Mouse (Mus musculus): Measurements from ENCODE around the gene Ecsit. TPM values are rescaled to one million over a fixed set of nuclear protein-coding genes. Genes with fewer than 3 reads are reported as not detected.

Ecsit gene
- total RNA-seq, 2 experiments from 2014 or later: 33.7 to 36.0 TPM

DNA sequence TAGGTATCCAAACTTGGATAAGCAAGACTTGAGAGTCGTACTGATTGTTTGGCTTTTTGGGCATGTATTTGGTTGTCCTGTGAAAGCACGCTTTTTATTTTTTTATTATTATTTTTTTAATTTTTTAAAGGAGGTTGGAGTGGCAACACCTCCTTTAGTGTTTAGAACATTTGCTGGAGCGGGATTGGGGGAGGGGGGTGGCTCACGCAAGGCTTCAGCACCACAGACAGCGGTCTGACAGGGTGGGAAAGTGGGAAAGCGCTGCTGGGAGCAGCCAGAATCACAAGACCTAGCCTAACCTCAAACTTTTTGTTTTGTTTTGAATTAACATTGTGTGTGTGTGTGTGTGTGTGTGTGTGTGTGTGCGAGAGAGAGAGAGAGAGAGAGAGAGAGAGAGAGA is 31.6 kb downstream of the Ecsit start:
- no peak for DNase-seq (ENCODE audit: low spot score in 2 of 2)

- DNase-seq (ENCODE audit: low spot score in 2 of 2): no peak
Measured at GRCm38 (mm10) chr9:22051958-22052254, 33.3 kb downstream of the Ecsit start, which contains the start of gene Elavl3. Gene Elavl3 (minus strand): TSS chr9:22052023.

DNA sequence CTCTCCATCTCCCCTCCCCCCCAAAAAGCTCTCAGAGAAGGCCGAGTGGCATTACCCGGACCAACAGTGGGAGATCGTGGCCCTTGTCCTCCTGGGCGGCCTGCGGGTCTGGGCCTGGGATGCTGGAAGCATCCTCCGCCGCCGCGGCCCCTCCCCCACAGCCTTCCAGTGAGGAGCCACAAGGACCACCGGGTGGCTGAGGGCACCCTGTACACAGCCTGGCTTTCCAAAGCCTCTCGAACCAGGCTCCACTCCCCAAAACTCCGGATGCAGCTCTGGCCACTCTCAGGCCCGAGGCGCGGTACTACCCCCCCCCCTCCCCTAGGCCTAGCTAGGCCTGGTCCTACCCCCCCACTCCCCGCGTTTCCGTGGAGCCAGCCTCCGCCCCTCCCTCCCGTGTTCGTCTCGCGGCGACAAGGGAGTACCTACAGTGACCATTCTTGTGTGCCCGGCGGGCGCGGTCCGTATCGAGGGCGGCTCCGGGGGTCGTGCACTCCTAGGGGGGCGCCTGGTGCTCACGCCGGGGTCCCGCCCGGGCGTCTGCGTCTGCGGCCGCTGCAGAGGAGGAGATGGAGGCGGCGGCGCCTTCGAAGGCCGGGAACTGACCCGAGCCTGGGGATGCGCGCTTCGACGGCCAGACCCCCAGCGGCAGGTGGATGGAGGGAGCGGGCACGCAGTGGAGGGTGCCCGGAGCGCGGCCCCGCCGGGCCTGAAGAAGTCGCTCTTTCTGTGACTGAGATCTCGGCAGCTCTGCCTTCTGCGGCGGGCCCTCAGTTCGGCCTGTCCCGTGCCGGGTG is 33.9 kb downstream of the Ecsit start:
- DNase-seq (ENCODE audit: low spot score in 2 of 2): no peak

DNA sequence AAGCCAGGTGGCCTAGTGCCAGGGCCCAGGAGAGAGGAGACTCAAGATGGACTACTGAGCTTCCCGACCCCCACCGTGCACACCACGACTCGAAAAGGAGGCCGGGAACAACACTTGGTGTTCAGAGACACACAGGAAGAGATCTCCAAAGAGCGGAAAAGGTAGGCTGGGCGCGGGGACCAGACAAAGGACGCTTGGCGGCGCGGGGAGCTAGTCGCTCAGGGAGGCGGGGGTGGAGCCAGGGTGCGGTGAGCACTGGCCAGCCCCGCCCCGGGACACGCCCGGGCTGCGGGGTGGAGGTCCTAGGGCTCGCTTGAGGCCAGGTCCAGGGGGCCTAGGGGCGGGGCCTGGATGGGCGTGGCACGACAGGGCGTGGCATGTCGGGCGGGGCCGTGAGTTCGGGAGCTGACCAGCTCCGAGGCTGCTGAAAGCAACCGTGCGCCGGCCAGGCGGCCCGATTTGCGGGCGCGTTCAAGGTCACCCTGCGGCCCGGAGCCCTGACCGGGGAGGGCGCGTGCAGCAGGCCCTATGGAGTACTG is 34.8 kb downstream of the Ecsit start:
- no peak for DNase-seq (ENCODE audit: low spot score in 2 of 2)

- no peak for DNase-seq (ENCODE audit: low spot score in 2 of 2)
Measured at GRCm38 (mm10) chr9:22049721-22050270, 35.4 kb downstream of the Ecsit start.

GRCm38 (mm10) chr9:22049315-22049714 is 35.9 kb downstream of the Ecsit start:
- DNase-seq (ENCODE audit: low spot score in 2 of 2): no peak

GRCm38 (mm10) chr9:22047329-22047728 is 37.9 kb downstream of the Ecsit start:
- no peak for DNase-seq (ENCODE audit: low spot score in 2 of 2)

GRCm38 (mm10) chr9:22041832-22042231 is 43.4 kb downstream of the Ecsit start:
- DNase-seq (ENCODE audit: low spot score in 2 of 2): no peak

DNA sequence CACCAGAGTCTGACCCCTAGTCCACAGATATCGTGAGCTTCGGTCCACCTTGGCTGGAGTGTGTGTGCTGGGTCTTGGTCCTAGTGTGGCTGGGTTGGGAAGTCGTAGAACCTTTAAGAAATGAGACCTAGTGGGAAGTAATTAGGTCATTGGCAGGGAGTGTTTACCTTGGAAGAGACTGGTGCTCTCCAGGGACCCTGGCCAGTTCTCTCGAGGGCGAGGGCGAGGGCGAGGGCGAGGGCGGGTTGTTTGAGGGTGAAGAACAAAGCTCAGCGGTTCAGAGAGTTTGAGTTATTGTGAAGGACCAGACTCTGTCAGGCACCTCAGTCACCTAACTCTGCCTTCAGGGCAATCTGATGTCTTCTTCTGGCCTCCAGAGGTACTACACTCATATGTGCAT is 47.4 kb downstream of the Ecsit start:
- no peak for DNase-seq (ENCODE audit: low spot score in 2 of 2)

DNA sequence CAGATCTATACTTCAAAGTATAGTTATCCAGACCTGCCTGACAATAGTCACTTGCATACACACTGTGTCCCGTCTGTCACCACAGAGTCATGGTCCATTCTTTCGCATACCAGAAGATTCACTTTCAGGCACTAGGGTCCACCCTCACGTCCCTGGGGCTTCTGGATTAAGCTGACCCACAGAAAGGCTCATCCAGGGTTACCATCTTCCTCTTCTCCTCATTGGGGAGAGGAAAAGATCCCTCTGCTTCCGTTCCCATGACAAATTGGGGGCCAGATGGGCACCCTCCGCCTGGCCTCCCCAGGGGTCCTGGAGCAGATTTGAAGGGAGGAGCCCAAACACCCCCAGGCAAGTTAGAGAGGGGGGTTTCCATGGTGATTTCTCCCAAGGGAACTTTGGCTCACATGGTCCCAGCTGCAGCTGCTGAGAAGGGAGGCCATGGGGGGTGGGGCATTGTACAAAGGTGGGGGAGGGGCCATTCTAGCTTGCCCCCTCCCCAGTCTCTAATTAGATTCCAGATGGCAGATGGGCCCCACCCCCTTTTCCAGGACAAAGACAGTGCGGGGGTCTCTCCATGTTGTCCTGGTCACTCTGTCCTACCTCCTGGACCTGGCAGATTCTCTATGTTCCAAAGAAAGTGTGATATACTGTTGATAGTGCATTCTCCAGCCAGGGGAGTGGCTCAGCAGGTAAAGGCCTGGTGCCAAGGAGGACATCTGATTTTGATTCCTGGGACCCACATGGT is 49.8 kb downstream of the Ecsit start:
- DNase-seq (ENCODE audit: low spot score in 2 of 2): no peak

DNA sequence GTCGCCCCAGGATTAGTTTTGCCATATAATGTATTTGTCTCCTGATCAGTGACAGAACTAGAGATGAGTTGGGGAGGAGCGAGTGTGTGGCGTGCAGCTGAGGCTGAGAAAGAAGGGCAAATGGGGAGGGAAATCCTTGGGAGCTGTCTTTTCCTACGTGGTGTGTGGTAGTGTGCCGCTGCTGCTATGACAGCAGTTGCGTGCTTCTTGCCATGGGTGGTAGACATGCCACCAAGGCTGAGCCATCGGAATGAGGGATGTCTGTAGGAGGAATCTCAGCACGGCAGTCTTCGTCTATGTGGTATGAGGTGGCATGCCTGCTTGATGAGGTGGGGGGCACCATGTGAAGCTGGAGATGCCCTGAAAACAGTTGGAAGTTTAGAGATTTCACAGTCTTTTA is 54.9 kb downstream of the Ecsit start:
- DNase-seq (ENCODE audit: low spot score in 2 of 2): no peak

- DNase-seq (ENCODE audit: low spot score in 2 of 2): no peak
Measured at GRCm38 (mm10) chr9:22028467-22028866, 56.8 kb downstream of the Ecsit start.

DNA sequence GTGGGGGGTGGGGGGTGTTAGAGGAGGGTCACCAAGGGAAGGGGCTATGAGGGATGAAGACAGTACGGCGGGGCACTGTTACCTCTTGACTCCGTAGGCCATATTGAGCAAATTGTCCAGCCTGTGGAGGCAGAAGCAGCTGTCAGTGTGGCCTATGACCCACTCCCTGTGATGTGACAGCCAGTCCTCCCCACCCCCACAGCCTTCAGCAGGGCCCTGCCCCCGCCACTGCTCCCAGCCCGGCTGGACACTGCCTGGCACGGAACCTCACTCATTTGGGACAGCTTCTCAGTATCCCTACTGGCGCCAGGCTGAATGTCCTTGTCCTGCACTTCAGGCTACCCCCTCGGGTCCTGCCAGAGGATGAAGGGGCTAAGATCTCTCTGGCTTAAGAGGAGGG is 60.6 kb downstream of the Ecsit start:
- no peak for DNase-seq (ENCODE audit: low spot score in 2 of 2)

Small RNA genes within 50 kb of the gene (microRNA-seq; reads per million reads assigned to microRNA genes)
- gene Mir7084: not detected

Other genes starting within 250 kb of the Ecsit start
- under 1 TPM in 1 of 2 experiments, not detected in 1; 0.54 TPM for gene Angptl8, start 249.9 kb downstream of the Ecsit start, total RNA-seq (2021)
- 10 to 100 TPM; 34.3 to 44.5 TPM for gene Dock6, start 232.8 kb downstream of the Ecsit start, total RNA-seq (2021)
- 10 to 100 TPM; 12.6 to 16.1 TPM for gene Rab3d, start 167.2 kb downstream of the Ecsit start, total RNA-seq (2021)
- 1 to 10 TPM in 1 of 2 experiments, under 1 TPM in 1; 0.98 to 1.3 TPM for gene Ccdc159, start 158.0 kb downstream of the Ecsit start, total RNA-seq (2021)
- 10 to 100 TPM; 18.9 to 21.4 TPM for gene Tmem205, start 157.9 kb downstream of the Ecsit start, total RNA-seq (2021)
- 1 to 10 TPM; 4.4 to 4.8 TPM for gene Plppr2, start 148.4 kb downstream of the Ecsit start, total RNA-seq (2021)
- gene Swsap1, start 129.7 kb downstream of the Ecsit start, total RNA-seq (2021): 1 to 10 TPM; 5.2 to 6.3 TPM
- 1 to 10 TPM; 6.5 to 7.5 TPM for gene Epor, start 121.9 kb downstream of the Ecsit start, total RNA-seq (2021)
- gene Rgl3, start 96.0 kb downstream of the Ecsit start, total RNA-seq (2021): under 1 TPM; 0.21 to 0.22 TPM
- under 1 TPM in 1 of 2 experiments, not detected in 1; 0.23 TPM for gene Ccdc151, start 82.8 kb downstream of the Ecsit start, total RNA-seq (2021)
- 10 to 100 TPM; 61.4 to 66.1 TPM for gene Prkcsh, start 82.6 kb downstream of the Ecsit start, total RNA-seq (2021)
- gene Elavl3, start 33.4 kb downstream of the Ecsit start, total RNA-seq (2021): under 1 TPM; 0.08 to 0.12 TPM
- under 1 TPM in 1 of 2 experiments, not detected in 1; 0.54 TPM for gene Gm49318, start 14.2 kb downstream of the Ecsit start, total RNA-seq (2021)
- gene Zfp653, start 14.1 kb downstream of the Ecsit start, total RNA-seq (2021): 1 to 10 TPM; 5.6 to 7.4 TPM
- gene Cnn1, start 13.8 kb upstream of the Ecsit start, total RNA-seq (2021): 1 to 10 TPM; 7.2 to 7.5 TPM
- gene Elof1, start 31.7 kb upstream of the Ecsit start, total RNA-seq (2021): 10 to 100 TPM; 54.4 to 54.9 TPM
- gene Acp5, start 50.3 kb upstream of the Ecsit start, total RNA-seq (2021): 1 to 10 TPM; 2.5 to 3.4 TPM
- gene Pigyl, start 71.4 kb upstream of the Ecsit start, total RNA-seq (2021): 10 to 100 TPM; 34.3 to 34.6 TPM
- not detected for gene Zfp872, start 102.7 kb upstream of the Ecsit start, total RNA-seq (2021)
- gene Zfp809, start 140.3 kb upstream of the Ecsit start, total RNA-seq (2021): 10 to 100 TPM; 13.4 to 15.0 TPM
- gene Zfp599, start 174.5 kb upstream of the Ecsit start, total RNA-seq (2021): under 1 TPM; 0.21 to 0.27 TPM
- gene Zfp810, start 222.2 kb upstream of the Ecsit start, total RNA-seq (2021): 1 to 10 TPM; 4.2 to 5.2 TPM